Mouse (Mus musculus): ENCODE data around the gene Zfp37. TPM values are rescaled to one million over a fixed set of nuclear protein-coding genes. Genes with fewer than 3 reads are reported as not detected.
A peak's percentile ranks its signal among the peaks of the same experiment; 100 is the strongest.
"Not testable (repeated sequence)": the region's sequence is repeated elsewhere in the genome, so short reads cannot be mapped to it uniquely, and the experiment has no call there.

Zfp37 gene
- polyA plus RNA-seq, 1 experiment from 2014 or later: 28.1 TPM

DNA sequence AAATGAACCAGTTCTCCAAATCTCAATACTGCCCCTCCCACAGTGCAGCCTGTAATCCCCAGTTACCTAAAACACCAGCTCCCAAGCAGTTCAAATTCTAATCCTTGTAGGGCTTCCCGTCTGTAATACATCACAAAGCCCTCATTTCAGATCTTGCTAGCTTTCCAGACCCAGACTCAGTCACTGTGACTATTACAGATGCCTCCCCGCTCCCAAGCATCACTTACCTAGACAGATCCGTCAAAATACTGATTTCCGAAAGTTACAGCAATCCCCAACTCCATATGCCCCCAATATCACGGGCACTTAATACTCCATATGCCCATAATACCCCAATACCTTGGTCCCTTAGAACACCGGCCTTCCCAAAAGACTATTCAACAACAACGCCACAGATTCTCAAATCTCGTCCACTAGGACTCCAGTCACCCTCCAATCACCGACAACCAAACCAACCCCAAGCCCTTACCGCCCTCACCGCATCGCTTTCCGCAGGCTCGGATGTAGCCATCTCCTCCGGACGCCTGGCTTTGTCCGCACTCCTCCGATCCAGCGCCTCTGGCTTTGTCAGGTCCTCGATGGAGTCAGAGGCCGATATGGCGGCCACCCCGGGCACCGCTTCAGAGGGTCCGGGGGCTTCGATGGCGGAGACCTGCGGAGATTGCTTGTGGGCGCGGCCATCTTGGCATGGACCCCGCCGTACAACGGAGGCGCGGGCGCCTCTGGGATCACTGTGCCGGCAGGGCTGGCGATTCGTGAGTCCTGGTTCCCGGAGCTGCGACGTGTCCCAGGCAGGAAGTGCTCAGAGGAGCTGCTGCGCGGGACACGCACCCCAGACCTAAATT, 22.8 kb downstream of the Zfp37 start:
- H3K9me3 ChIP-seq: peaks cover 5% of the 10 kb centered on the region; the same call in 1 of the 2 replicates
- H3K36me3 ChIP-seq: peaks cover 24% of the 10 kb centered on the region
- H3K27me3 ChIP-seq: no peaks in the 10 kb centered on the region
- peak overlapping the region; percentile 62 for H3K4me2 ChIP-seq (replicated peaks)
- ATAC-seq (ENCODE audit: low FRiP score, low read depth): peak; percentile 95
- peaks cover 3% of the 10 kb centered on the region for H3K4me1 ChIP-seq
- peak overlapping the region; percentile 79 for H3K9ac ChIP-seq (replicated peaks)
- under 1% methylated on average over 45 of the region's 45 CpGs for WGBS
- H3K4me3 ChIP-seq: peak overlapping the region; percentile 70
- H3K27ac ChIP-seq (replicated peaks): peak overlapping the region; percentile 95

DNA sequence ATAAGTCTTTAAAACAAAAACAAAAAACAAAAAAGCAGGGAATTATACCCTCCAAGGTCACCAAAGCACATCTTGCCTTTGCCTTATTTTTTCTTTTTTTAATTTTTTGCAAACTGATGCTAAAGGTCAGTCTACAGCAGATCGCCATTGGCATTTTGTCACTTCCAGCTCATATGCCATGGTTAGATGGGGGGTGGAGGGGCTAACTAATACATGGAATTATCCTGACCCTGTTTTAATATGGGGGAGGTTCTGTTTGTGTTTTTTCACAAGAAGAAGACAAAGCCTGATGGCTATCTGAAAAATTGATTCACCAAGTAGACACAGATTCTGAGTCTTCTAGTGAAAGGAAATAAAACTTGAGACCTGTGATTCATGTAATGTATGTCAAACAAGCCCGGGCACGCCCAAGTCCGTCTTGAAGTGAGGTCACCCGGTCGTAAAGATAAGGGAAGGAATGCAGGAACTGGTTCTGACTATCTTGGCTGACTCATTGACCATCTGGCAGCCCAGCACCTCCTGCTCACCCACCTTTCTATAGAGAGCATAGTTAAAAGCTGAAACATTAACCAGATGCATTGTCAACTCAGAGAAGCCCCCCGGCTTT, 30.8 kb downstream of the Zfp37 start:
- Histone ChIP-seq H3K4me2 (replicated peaks) (no peak overlapping the region), H3K27me3 (no peaks in the 10 kb centered on the region), H3K9ac (replicated peaks) (no peak overlapping the region), H3K9me3 (peaks cover 19% of the 10 kb centered on the region), H3K27ac (replicated peaks) (no peak overlapping the region), H3K36me3 (peaks cover 93% of the 10 kb centered on the region), H3K4me3 (no peak overlapping the region), H3K4me1 (no peaks in the 10 kb centered on the region)
- no peak for ATAC-seq (ENCODE audit: low FRiP score, low read depth)
- 94% methylated on average over 7 of the region's 7 CpGs for WGBS

DNA sequence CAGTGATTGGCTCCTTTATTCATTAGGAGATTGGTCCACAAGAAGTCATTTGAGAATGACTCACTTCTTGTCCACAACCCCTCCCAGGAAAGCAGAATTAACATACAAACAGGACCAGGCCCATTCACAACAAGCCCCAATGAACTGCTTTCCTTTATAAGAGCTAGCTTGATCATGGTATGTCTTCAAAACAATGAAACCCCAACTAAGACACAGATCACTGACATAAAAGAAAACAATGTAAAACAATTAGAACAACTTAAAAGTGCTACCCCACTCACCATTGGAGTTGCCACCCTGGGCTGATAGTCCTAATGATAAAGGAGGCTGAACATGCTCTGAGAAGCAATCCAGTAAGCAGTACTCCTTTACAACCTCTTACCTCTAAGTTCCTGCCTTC, 42.1 kb downstream of the Zfp37 start:
- Histone ChIP-seq H3K36me3 (peaks cover 59% of the 10 kb centered on the region), H3K27me3 (no peaks in the 10 kb centered on the region), H3K27ac (replicated peaks) (no peak overlapping the region), H3K9me3 (peaks cover 50% of the 10 kb centered on the region), H3K4me2 (replicated peaks) (no peak overlapping the region), H3K9ac (replicated peaks) (no peak overlapping the region), H3K4me1 (no peaks in the 10 kb centered on the region), H3K4me3 (no peak overlapping the region)
- ATAC-seq (ENCODE audit: low FRiP score, low read depth): no peak

DNA sequence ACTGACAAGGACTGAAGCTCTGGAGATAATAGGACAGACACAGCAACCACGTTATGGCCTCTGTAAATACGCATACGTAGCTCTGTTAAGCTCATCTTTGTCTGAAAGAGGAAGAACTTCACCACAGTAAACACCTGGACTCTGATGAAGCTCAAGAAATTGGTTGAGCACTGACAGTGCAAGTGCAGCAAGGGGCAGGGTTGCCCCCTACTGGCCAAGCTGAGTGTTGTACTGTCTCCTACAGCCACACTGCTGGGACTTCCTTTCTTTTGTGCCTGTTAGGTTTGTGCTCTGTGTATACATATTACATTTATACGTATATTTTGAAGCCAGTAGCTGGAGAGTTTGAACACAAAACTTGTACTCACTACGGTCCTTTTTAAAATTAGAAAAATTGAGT, 53.6 kb downstream of the Zfp37 start:
- Histone ChIP-seq H3K27me3 (no peaks in the 10 kb centered on the region), H3K4me2 (replicated peaks) (no peak overlapping the region), H3K4me3 (no peak overlapping the region), H3K9ac (replicated peaks) (no peak overlapping the region), H3K4me1 (no peaks in the 10 kb centered on the region), H3K36me3 (no peaks in the 10 kb centered on the region), H3K27ac (replicated peaks) (no peak overlapping the region), H3K9me3 (no peaks in the 10 kb centered on the region)
- WGBS: 43% methylated on average over 5 of the region's 5 CpGs
- ATAC-seq (ENCODE audit: low FRiP score, low read depth): no peak

DNA sequence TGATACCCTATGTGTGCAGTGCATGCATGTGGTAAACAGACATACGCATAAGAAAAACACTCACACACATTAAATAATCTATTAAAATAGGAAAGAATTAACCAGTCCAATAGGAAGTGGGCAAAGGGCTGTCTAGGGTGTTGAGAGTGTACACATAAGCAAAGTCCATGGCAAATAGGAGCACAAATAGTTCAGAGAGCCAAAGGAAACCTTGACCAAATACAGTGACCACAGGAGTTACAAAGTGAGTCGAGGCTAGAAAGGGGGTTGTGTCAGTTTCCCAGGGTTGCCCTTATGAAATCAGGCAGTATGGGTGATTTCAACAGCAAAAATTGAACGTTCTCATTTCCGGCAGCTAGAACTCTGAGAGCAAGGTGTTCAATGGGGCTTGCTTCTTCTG, 56.4 kb downstream of the Zfp37 start:
- Histone ChIP-seq H3K4me1 (no peaks in the 10 kb centered on the region), H3K27me3 (no peaks in the 10 kb centered on the region), H3K27ac (replicated peaks) (no peak overlapping the region), H3K36me3 (no peaks in the 10 kb centered on the region), H3K4me2 (replicated peaks) (no peak overlapping the region), H3K9ac (replicated peaks) (no peak overlapping the region), H3K4me3 (no peak overlapping the region), H3K9me3 (no peaks in the 10 kb centered on the region)
- WGBS: 91% methylated on average over 4 of the region's 4 CpGs
- no peak for ATAC-seq (ENCODE audit: low FRiP score, low read depth)

DNA sequence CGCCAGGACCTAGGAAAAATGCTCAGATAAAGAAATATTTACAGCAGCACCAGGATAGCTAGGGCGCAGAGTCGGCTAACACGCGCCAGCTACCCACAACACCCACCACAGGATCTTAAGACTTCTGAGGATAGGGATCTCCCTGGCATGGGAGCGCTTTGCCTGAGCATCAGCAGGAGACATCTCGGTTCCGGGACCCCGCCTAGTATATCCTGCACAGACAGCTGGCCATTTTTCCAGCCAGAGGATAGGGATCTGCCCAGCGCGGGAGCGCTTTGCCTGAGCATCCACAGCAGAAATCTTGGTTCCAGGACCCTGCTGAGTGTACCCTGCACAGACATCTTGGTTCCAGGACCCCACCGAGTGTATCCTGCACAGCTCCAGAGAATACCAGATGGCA, 63.2 kb downstream of the Zfp37 start:
- WGBS: 95% methylated on average over 13 of the region's 13 CpGs
- not testable (repeated sequence) for H3K27ac ChIP-seq (replicated peaks); H3K4me2 ChIP-seq (replicated peaks); ATAC-seq (ENCODE audit: low FRiP score, low read depth); H3K9ac ChIP-seq (replicated peaks); H3K36me3 ChIP-seq; H3K4me3 ChIP-seq; H3K27me3 ChIP-seq; H3K4me1 ChIP-seq; H3K9me3 ChIP-seq

DNA sequence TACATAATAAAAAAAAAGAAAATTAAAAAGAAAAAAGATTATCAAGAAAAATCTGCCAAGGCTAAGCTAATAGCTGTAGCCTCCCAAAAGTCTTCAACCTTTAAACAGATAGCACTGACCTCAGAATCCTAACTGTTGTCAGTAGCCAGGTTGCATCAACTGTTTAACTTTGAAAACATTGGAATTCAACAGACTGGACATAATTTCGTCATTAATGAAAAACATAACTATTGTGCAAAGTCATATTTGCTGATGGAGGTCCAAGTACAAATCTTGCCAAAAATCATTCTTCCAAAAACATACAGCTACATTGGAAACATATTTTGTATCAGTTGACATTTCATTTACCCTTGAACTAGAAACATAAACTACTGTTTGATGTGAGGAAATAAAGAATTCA, 72.4 kb downstream of the Zfp37 start:
- ATAC-seq (ENCODE audit: low FRiP score, low read depth): no peak
- H3K36me3 ChIP-seq: no peaks in the 10 kb centered on the region

DNA sequence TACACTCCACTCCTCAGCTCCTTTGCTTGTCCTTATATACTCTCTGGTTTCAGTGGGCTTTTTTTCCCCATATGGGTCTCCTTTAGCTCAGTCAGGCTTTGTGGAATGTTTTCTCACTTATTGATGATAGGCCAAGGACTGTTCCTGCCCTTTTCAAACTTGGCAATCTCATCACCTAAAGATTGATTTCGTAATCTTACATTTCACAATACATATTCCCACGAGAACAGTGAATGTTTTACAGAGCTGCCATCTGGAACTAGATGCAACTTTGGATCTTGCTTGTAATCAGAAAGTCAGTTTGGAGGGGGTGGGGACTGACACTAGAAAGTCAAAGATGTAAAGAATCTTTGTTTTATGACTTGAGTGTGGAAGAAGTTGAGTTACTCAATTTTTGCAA, 80.0 kb downstream of the Zfp37 start, which contains the start of gene Mup21:
Gene Mup21, minus strand, starts transcription at position 53 of the 400 bp plus-strand sequence.
- no peaks in the 10 kb centered on the region for H3K4me1 ChIP-seq
- H3K27me3 ChIP-seq: no peaks in the 10 kb centered on the region
- no peak within 1 kb of the TSS for H3K4me2 ChIP-seq (replicated peaks)
- H3K36me3 ChIP-seq: no peaks in the 10 kb centered on the region
- no peak within 1 kb of the TSS for H3K9ac ChIP-seq (replicated peaks)
- 0 out of 2 replicates have a peak, but pooled peaks cover 6% of the 10 kb centered on the region for H3K9me3 ChIP-seq
- 91% methylated on average over 2 of the region's 2 CpGs for WGBS
- no peak for ATAC-seq (ENCODE audit: low FRiP score, low read depth)
- no peak within 1 kb of the TSS for H3K4me3 ChIP-seq
- no peak within 1 kb of the TSS for H3K27ac ChIP-seq (replicated peaks)

More for the DNA sequence above, 72.4 kb downstream of the Zfp37 start:
- Histone ChIP-seq H3K4me1 (no peaks in the 10 kb centered on the region), H3K4me3 (no peak overlapping the region), H3K27me3 (no peaks in the 10 kb centered on the region), H3K9me3 (no peaks in the 10 kb centered on the region), H3K27ac (replicated peaks) (no peak overlapping the region), H3K4me2 (replicated peaks) (no peak overlapping the region), H3K9ac (replicated peaks) (no peak overlapping the region)
- 72% methylated on average over 1 of the region's 1 CpGs for WGBS

Other genes with a start within 250 kb of the Zfp37 start
- not detected in 2 replicates for gene Mup20, start 176.9 kb downstream of the Zfp37 start, polyA plus RNA-seq (2016; fragmentation: Nextera tagmentation; extraction: Ambion mirVana)
- not detected in 2 replicates for gene Mup3, start 143.7 kb downstream of the Zfp37 start, polyA plus RNA-seq (2016; fragmentation: Nextera tagmentation; extraction: Ambion mirVana)
- not detected in 2 replicates for gene Mup21, start 80.2 kb downstream of the Zfp37 start, polyA plus RNA-seq (2016; fragmentation: Nextera tagmentation; extraction: Ambion mirVana)
- gene Slc31a2, start 31.5 kb upstream of the Zfp37 start, polyA plus RNA-seq (2016; fragmentation: Nextera tagmentation; extraction: Ambion mirVana): 9.5 and 10.2 TPM in 2 replicates
- 24.5 and 27.5 TPM in 2 replicates for gene Fkbp15, start 129.5 kb upstream of the Zfp37 start, polyA plus RNA-seq (2016; fragmentation: Nextera tagmentation; extraction: Ambion mirVana)
- gene Slc31a1, start 129.7 kb upstream of the Zfp37 start, polyA plus RNA-seq (2016; fragmentation: Nextera tagmentation; extraction: Ambion mirVana): 48.1 and 48.6 TPM in 2 replicates
- 146 and 157 TPM in 2 replicates for gene Cdc26, start 177.6 kb upstream of the Zfp37 start, polyA plus RNA-seq (2016; fragmentation: Nextera tagmentation; extraction: Ambion mirVana)
- 25.3 and 26.4 TPM in 2 replicates for gene Prpf4, start 177.8 kb upstream of the Zfp37 start, polyA plus RNA-seq (2016; fragmentation: Nextera tagmentation; extraction: Ambion mirVana)
- gene Rnf183, start 204.2 kb upstream of the Zfp37 start, polyA plus RNA-seq (2016; fragmentation: Nextera tagmentation; extraction: Ambion mirVana): 0.13 and 0.41 TPM in 2 replicates
- gene Wdr31, start 239.8 kb upstream of the Zfp37 start, polyA plus RNA-seq (2016; fragmentation: Nextera tagmentation; extraction: Ambion mirVana): 8.8 and 9.4 TPM in 2 replicates
- gene Bspry, start 249.0 kb upstream of the Zfp37 start, polyA plus RNA-seq (2016; fragmentation: Nextera tagmentation; extraction: Ambion mirVana): 0.82 and 0.88 TPM in 2 replicates

Measured in midbrain, embryonic 12.5 days (tissue).